Mouse (Mus musculus): ENCODE results near the gene Itgax. TPM values are rescaled to one million over a fixed set of nuclear protein-coding genes. Genes with fewer than 3 reads are reported as not detected.
A peak's percentile ranks its signal among the peaks of the same experiment; 100 is the strongest.
"Not testable (repeated sequence)": the region's sequence is repeated elsewhere in the genome, so short reads cannot be mapped to it uniquely, and the experiment has no call there.

The Itgax gene
- total RNA-seq, 2 experiments from 2014 or later = 0.89 to 2.9 TPM

GRCm38 (mm10) chr7:128158688-128159354, 29.5 kb downstream of the Itgax start:
- DNase-seq = not testable (repeated sequence)

DNA sequence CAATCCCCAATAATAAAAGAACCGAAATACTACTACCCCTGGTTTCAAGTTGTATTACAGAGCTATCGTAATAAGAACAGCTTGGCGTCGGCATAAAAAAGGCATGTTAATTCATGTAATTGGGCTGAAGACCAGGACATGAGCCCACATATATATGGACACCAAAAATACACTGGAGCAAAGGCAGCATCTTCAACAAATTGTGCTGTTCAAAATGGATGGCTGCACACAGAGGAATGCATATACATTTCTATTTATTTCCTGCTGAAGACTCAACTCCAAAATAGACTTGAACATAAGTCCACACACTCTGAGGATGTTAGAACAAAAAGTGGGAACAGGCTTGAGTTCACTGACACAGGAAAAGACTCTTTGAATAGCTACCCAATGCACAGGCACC, 34.7 kb downstream of the Itgax start:
- DNase-seq = no peak

DNA sequence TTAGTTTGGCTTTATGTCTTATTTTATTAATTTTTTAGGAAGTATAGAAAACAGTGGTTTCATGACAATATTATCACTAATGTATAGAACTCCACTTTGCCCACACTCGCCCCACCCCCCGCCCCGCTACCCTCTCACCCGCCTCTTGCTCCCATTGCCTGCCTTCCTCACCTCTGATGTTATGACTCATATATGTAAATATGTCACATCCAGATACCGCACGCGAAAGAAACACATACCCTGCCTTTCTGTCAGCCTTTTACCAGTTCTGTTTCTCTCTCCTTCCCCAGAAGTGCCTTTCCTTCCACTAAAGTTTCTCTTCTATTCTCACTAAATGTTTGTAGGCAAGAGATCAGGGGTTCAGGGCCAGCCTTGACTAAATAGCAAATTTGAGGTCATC, 37.0 kb downstream of the Itgax start:
- no peak for DNase-seq

DNA sequence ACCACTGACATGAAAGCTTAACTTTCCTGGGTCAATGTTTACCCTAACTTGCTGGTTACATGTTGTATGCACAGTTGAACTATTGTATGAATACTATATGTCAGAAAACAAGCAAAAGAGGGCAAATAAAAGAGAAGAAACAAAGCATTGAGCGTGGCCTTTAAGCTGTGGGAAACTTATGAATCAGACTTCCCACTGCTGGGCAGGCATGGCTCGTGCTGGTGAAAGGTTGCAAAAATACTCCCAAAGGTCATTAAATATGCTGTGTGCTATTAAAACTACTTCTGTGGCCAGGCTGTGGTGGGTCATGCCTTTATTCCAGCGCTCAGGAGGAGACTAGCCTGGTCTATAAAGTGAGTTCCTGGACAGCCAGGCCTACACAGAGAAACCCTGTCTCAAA, 40.6 kb downstream of the Itgax start:
- DNase-seq = peak; percentile 18 to 22

GRCm38 (mm10) chr7:128178385-128178784, 49.0 kb downstream of the Itgax start:
- DNase-seq = no peak

GRCm38 (mm10) chr7:128180126-128180525, 50.8 kb downstream of the Itgax start:
- no peak for DNase-seq

- no peak for DNase-seq
Measured at GRCm38 (mm10) chr7:128180546-128180945, 51.2 kb downstream of the Itgax start.

DNA sequence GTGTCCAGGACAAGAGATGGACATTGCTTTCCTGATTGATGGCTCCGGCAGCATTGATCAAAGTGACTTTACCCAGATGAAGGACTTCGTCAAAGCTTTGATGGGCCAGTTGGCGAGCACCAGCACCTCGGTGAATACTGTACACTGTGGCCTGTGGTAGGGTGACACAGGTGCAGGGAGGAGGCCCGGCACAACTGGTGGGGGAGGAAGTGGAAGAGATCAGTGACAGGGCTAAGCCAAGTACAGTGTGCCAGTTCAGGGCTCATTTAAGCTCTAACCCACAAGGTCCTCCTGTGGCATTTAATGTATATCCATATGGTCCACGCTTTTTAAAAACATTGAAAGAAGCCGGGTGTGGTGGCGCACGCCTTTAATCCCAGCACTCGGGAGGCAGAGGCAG, 52.3 kb downstream of the Itgax start:
- no peak for DNase-seq

Other genes with a start within 250 kb of the Itgax start
- 1 to 10 TPM in 1 of 2 experiments, under 1 TPM in 1; 0.49 to 1.7 TPM for gene Prss53, start 238.6 kb upstream of the Itgax start, total RNA-seq (2021)
- not detected for gene Gm21974, start 234.1 kb upstream of the Itgax start, total RNA-seq (2021)
- gene Vkorc1, start 233.9 kb upstream of the Itgax start, total RNA-seq (2021) = 10 to 100 TPM; 61.5 to 65.8 TPM
- 100 to 1,000 TPM; 101 to 115 TPM for gene Bckdk, start 225.5 kb upstream of the Itgax start, total RNA-seq (2021)
- gene Kat8, start 217.0 kb upstream of the Itgax start, total RNA-seq (2021) = 10 to 100 TPM; 25.9 to 27.9 TPM
- not detected for gene Prss8, start 199.4 kb upstream of the Itgax start, total RNA-seq (2021)
- 10 to 100 TPM in 1 of 2 experiments, 1 to 10 TPM in 1; 6.7 to 10.7 TPM for gene Prss36, start 182.8 kb upstream of the Itgax start, total RNA-seq (2021)
- gene Fus, start 162.1 kb upstream of the Itgax start, total RNA-seq (2021) = 100 to 1,000 TPM; 170 to 229 TPM
- gene Pycard, start 135.7 kb upstream of the Itgax start, total RNA-seq (2021) = 1 to 10 TPM; 3.6 to 5.4 TPM
- gene Trim72, start 125.6 kb upstream of the Itgax start, total RNA-seq (2021) = under 1 TPM in 1 of 2 experiments, not detected in 1; 0.20 TPM
- gene Itgam, start 66.9 kb upstream of the Itgax start, total RNA-seq (2021) = 1 to 10 TPM; 4.4 to 7.8 TPM
- not detected for gene Gm49368, start 66.9 kb upstream of the Itgax start, total RNA-seq (2021)
- gene Itgad, start 24.8 kb downstream of the Itgax start, total RNA-seq (2021) = under 1 TPM in 1 of 2 experiments, not detected in 1; 0.13 TPM
- gene Cox6a2, start 76.8 kb downstream of the Itgax start, total RNA-seq (2021) = 1 to 10 TPM in 1 of 2 experiments, not detected in 1; 6.9 TPM
- gene Armc5, start 107.8 kb downstream of the Itgax start, total RNA-seq (2021) = 10 to 100 TPM; 18.5 to 19.9 TPM
- 1 to 10 TPM; 6.5 to 7.6 TPM for gene 9130023H24Rik, start 108.5 kb downstream of the Itgax start, total RNA-seq (2021)
- gene Tgfb1i1, start 117.3 kb downstream of the Itgax start, total RNA-seq (2021) = 10 to 100 TPM; 18.3 to 28.9 TPM
- gene Slc5a2, start 136.1 kb downstream of the Itgax start, total RNA-seq (2021) = not detected
- 10 to 100 TPM; 27.9 to 28.9 TPM for gene BC017158, start 168.6 kb downstream of the Itgax start, total RNA-seq (2021)